Mouse (Mus musculus): ENCODE data around the gene Il2rb. TPM values are rescaled to one million over a fixed set of nuclear protein-coding genes. Genes with fewer than 3 reads are reported as not detected.

Gene Il2rb
- polyA plus RNA-seq, 1 experiment from 2014 or later = not detected

- WGBS = 84% methylated on average over 10 of the region's 10 CpGs
- ATAC-seq (ENCODE audit: low FRiP score) (no peak), DNase-seq (ENCODE audit: low spot score, missing footprints) (peak; percentile 44)
- Histone ChIP-seq H3K4me3 (ENCODE audit: low read depth, low read length) (no peak overlapping the region), H3K27me3 (ENCODE audit: control insufficient read depth, insufficient read depth, low read length) (peaks cover 11% of the 10 kb centered on the region; the same call in 1 of the 2 replicates), H3K36me3 (ENCODE audit: control insufficient read depth, insufficient read depth, low read length) (no peaks in the 10 kb centered on the region), H3K9me3 (ENCODE audit: control insufficient read depth, low read length) (no peaks in the 10 kb centered on the region), H3K4me1 (ENCODE audit: control insufficient read depth, insufficient read depth, low read length) (peaks cover 25% of the 10 kb centered on the region), H3K9ac (ENCODE audit: low read length) (no peak overlapping the region), H3K4me2 (no peak overlapping the region), H3K27ac (ENCODE audit: low read depth, low read length) (no peak overlapping the region)
Measured at GRCm38 (mm10) chr15:78533346-78533835, 38.3 kb upstream of the Il2rb start.

DNA sequence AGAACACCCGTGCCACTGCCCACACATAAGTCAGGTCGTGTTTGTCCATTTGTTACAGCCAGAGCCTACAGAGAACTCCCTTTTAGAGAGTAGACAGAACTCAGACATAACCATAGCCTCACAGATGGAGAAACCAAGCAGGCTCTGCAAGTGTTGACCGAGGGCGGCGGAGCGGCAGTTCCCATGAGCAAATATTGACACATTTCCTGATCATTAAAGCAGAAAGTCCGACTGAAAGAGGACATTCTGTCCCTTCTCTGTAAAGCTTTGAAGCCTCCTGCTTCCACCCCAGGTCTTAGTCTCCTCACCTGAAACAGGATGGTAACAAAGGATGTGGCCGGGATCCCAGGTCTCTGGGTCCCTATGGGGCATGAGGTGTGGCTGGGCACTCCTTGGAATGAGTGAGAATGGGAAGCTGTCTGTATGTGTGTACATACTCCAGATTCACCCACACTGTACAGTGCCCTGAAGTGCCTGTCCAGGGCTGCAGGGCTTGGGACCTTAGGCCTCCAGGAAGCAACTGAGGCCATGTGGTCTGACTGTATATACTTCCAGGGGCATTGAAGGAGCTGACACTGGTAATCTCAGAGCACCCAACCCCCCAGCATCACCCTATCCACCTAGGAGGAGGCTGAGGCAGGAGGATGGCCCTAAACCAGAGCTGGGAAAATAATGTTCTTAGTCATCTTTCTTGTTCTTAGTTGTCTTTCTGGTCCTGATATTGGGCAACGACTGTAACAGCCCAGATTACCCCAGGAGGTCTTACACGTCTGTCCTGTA is 37.7 kb upstream of the Il2rb start:
- H3K4me1 ChIP-seq (ENCODE audit: control insufficient read depth, insufficient read depth, low read length) = peaks cover 25% of the 10 kb centered on the region
- no peak overlapping the region for H3K27ac ChIP-seq (ENCODE audit: low read depth, low read length)
- H3K4me2 ChIP-seq = no peak overlapping the region
- ATAC-seq (ENCODE audit: low FRiP score) (no peak), DNase-seq (ENCODE audit: low spot score, missing footprints) (peak; percentile 76)
- H3K27me3 ChIP-seq (ENCODE audit: control insufficient read depth, insufficient read depth, low read length) = peaks cover 11% of the 10 kb centered on the region; the same call in 1 of the 2 replicates
- H3K36me3 ChIP-seq (ENCODE audit: control insufficient read depth, insufficient read depth, low read length) = no peaks in the 10 kb centered on the region
- H3K9ac ChIP-seq (ENCODE audit: low read length) = peak overlapping the region; percentile 9; the same call in 1 of the 2 replicates
- H3K9me3 ChIP-seq (ENCODE audit: control insufficient read depth, low read length) = no peaks in the 10 kb centered on the region
- 70% methylated on average over 10 of the region's 10 CpGs for WGBS
- no peak overlapping the region for H3K4me3 ChIP-seq (ENCODE audit: low read depth, low read length)

GRCm38 (mm10) chr15:78531901-78532469 is 36.9 kb upstream of the Il2rb start:
- ATAC-seq (ENCODE audit: low FRiP score) = peak; percentile 80
- WGBS = 1% methylated on average over 25 of the region's 25 CpGs

DNA sequence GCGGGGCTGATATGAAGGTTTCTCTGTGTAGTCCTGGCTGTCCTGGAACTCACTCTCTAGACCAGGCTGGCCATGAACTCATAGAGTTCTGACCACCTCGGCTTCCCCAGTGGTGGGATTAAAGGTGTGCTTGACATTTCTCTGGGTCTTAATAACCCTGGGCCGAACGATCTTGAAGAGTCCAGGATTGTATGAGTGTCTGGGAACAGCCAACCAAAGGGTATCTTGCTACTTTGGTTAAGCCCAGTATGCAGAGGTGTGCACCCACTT is 36.3 kb upstream of the Il2rb start:
- DNase-seq (ENCODE audit: low spot score, missing footprints) (peak; percentile 88), ATAC-seq (ENCODE audit: low FRiP score) (peak; percentile 1; the same call in 1 of the 2 replicates)
- 78% methylated on average over 4 of the region's 4 CpGs for WGBS
- Histone ChIP-seq H3K9ac (ENCODE audit: low read length) (peak overlapping the region; percentile 55; the same call in 1 of the 2 replicates), H3K4me3 (ENCODE audit: low read depth, low read length) (peak overlapping the region; percentile 25; the same call in 1 of the 2 replicates), H3K36me3 (ENCODE audit: control insufficient read depth, insufficient read depth, low read length) (no peaks in the 10 kb centered on the region), H3K9me3 (ENCODE audit: control insufficient read depth, low read length) (no peaks in the 10 kb centered on the region), H3K27me3 (ENCODE audit: control insufficient read depth, insufficient read depth, low read length) (peaks cover 11% of the 10 kb centered on the region; the same call in 1 of the 2 replicates), H3K4me1 (ENCODE audit: control insufficient read depth, insufficient read depth, low read length) (peaks cover 25% of the 10 kb centered on the region), H3K4me2 (peak overlapping the region; percentile 46), H3K27ac (ENCODE audit: low read depth, low read length) (no peak overlapping the region)

More at GRCm38 (mm10) chr15:78531901-78532469, 36.9 kb upstream of the Il2rb start:
- peak overlapping the region; percentile 55 for H3K9ac ChIP-seq (ENCODE audit: low read length)
- peak; percentile 100 for DNase-seq (ENCODE audit: low spot score, missing footprints)
- H3K4me1 ChIP-seq (ENCODE audit: control insufficient read depth, insufficient read depth, low read length) = peaks cover 25% of the 10 kb centered on the region
- H3K4me2 ChIP-seq = peak overlapping the region; percentile 46
- H3K36me3 ChIP-seq (ENCODE audit: control insufficient read depth, insufficient read depth, low read length) = no peaks in the 10 kb centered on the region
- H3K27ac ChIP-seq (ENCODE audit: low read depth, low read length) = no peak overlapping the region
- H3K4me3 ChIP-seq (ENCODE audit: low read depth, low read length) = peak overlapping the region; percentile 25
- H3K9me3 ChIP-seq (ENCODE audit: control insufficient read depth, low read length) = no peaks in the 10 kb centered on the region
- peaks cover 11% of the 10 kb centered on the region; the same call in 1 of the 2 replicates for H3K27me3 ChIP-seq (ENCODE audit: control insufficient read depth, insufficient read depth, low read length)

DNA sequence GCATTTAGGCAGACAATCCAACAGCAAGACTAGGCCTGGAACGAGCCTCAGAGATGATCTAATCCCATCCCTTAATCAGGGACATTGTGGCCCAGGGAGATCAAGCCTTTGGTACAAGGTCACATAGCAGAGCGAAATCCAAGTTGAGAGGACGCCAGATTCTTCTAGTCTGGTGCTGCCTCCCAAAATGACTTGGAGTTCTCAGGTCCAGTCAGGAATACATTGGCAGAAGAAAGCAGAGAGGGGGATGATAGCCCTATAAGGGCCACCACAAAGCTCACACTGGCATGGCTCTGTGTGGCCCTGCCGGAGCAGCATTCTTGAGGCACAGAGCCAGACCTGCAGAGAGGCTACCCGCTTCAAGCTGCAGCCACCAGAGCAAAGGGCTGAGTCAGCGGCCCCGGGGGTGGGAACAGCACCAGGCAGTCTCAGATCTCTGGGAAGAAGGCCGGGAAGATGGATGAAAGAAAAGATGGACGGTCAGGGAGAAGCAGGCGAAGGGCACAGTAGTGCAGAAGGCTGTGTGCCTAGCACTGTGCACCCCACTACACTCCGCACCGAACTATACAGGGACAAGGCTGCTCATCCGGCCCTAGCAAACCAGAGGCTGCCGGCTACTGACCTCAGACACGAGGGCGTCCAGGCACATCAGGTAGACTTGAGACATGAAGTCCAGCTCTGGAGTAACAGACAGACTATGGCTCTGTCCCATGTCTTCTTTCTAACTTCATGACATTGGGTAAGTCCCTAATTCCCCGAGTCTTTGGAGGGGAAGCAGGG is 35.8 kb upstream of the Il2rb start, which contains the start of gene C1qtnf6:
TSS of gene C1qtnf6 (minus strand) at position 746 of the 780 bp plus-strand sequence.
- no peak for ATAC-seq (ENCODE audit: low FRiP score)
- Histone ChIP-seq H3K9ac (ENCODE audit: low read length) (peak within 1 kb of the TSS; percentile 55), H3K4me3 (ENCODE audit: low read depth, low read length) (peak within 1 kb of the TSS; percentile 25), H3K27me3 (ENCODE audit: control insufficient read depth, insufficient read depth, low read length) (peaks cover 11% of the 10 kb centered on the region; the same call in 1 of the 2 replicates), H3K36me3 (ENCODE audit: control insufficient read depth, insufficient read depth, low read length) (no peaks in the 10 kb centered on the region), H3K27ac (ENCODE audit: low read depth, low read length) (no peak within 1 kb of the TSS), H3K4me1 (ENCODE audit: control insufficient read depth, insufficient read depth, low read length) (peaks cover 23% of the 10 kb centered on the region), H3K9me3 (ENCODE audit: control insufficient read depth, low read length) (no peaks in the 10 kb centered on the region), H3K4me2 (peak within 1 kb of the TSS; percentile 46)
- DNase-seq (ENCODE audit: low spot score, missing footprints) = peak; percentile 73
- WGBS = 74% methylated on average over 17 of the region's 17 CpGs

- no peak for DNase-seq (ENCODE audit: low spot score, missing footprints)
- H3K36me3 ChIP-seq (ENCODE audit: control insufficient read depth, insufficient read depth, low read length) = no peaks in the 10 kb centered on the region
- peak overlapping the region; percentile 46; the same call in 1 of the 2 replicates for H3K4me2 ChIP-seq
- no peak overlapping the region for H3K4me3 ChIP-seq (ENCODE audit: low read depth, low read length)
- no peak for ATAC-seq (ENCODE audit: low FRiP score)
- H3K9ac ChIP-seq (ENCODE audit: low read length) = peak overlapping the region; percentile 64
- WGBS = 79% methylated on average over 3 of the region's 3 CpGs
- no peaks in the 10 kb centered on the region for H3K9me3 ChIP-seq (ENCODE audit: control insufficient read depth, low read length)
- H3K27me3 ChIP-seq (ENCODE audit: control insufficient read depth, insufficient read depth, low read length) = peaks cover 11% of the 10 kb centered on the region; the same call in 1 of the 2 replicates
- peaks cover 19% of the 10 kb centered on the region for H3K4me1 ChIP-seq (ENCODE audit: control insufficient read depth, insufficient read depth, low read length)
- no peak overlapping the region for H3K27ac ChIP-seq (ENCODE audit: low read depth, low read length)
Measured at GRCm38 (mm10) chr15:78530141-78530540, 35.1 kb upstream of the Il2rb start.

DNA sequence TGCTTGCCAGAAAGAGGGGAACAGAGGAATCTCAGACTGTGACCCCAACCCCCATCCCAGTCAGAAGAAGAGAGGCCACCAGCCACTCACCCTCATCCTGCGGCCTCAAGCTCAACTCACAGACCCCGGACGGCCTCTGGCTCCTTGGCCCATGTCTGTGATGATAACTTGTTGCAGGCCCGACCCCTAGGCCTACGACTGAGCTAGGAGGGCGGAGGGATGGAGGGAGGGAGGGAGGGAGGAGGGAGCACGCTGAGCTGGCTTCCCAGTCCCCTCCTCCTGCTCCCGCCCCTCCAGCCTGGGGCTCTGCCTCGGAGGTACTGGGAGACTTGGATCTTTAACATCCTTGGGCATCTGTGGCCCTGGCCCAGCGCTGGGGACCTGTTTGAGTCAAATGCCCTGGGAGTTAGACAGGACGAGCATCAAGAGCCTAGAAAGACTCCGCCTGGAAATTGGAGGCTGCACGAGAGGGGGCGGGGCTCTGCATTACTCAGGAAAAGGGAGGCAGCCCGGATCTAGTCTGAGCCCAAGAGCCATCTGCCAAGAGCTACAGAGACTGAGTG is 34.4 kb upstream of the Il2rb start:
- H3K27ac ChIP-seq (ENCODE audit: low read depth, low read length) = no peak overlapping the region
- peak overlapping the region; percentile 46 for H3K4me2 ChIP-seq
- H3K4me1 ChIP-seq (ENCODE audit: control insufficient read depth, insufficient read depth, low read length) = peaks cover 19% of the 10 kb centered on the region
- peaks cover 11% of the 10 kb centered on the region; the same call in 1 of the 2 replicates for H3K27me3 ChIP-seq (ENCODE audit: control insufficient read depth, insufficient read depth, low read length)
- H3K4me3 ChIP-seq (ENCODE audit: low read depth, low read length) = peak overlapping the region; percentile 18
- H3K9ac ChIP-seq (ENCODE audit: low read length) = peak overlapping the region; percentile 64
- DNase-seq (ENCODE audit: low spot score, missing footprints) = peak; percentile 95
- H3K9me3 ChIP-seq (ENCODE audit: control insufficient read depth, low read length) = no peaks in the 10 kb centered on the region
- no peaks in the 10 kb centered on the region for H3K36me3 ChIP-seq (ENCODE audit: control insufficient read depth, insufficient read depth, low read length)
- ATAC-seq (ENCODE audit: low FRiP score) = peak; percentile 66
- WGBS = 1% methylated on average over 15 of the region's 15 CpGs

DNA sequence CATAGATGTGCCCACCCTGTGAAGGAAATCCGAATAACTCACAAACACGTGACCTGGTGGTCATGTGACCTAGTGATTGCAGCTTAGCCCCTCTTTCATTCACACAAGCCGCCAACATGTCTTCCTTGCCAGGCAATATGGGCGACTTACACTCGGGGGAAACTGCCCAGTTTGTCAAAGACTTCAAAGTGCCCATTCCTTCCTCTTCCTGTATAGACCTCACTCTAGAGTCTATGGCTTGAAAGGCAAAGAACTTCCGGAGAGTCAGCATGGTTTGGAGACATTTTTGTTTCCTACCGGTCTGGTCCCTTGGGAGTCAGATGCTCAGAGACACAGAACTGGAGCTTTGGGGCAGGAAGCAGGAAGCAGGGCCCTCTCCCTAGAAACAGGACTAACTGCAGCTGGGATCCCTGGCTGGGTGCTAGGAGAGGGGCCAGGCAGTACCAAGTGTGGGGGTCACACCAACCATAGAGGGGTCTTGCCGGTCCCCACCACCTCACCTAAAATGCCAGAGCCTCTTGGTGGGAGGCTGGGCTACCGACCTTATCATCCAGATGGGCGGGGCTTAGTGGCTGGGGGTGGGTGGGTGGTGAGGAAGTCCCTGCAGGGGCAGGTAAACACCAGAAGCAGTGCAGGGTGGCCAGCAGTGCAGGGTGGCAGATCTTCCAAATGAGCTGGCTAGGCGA is 33.8 kb upstream of the Il2rb start:
- DNase-seq (ENCODE audit: low spot score, missing footprints) (peak; percentile 80), ATAC-seq (ENCODE audit: low FRiP score) (0 out of 2 replicates have a peak, but pooled peaks have one; percentile 0)
- Histone ChIP-seq H3K36me3 (ENCODE audit: control insufficient read depth, insufficient read depth, low read length) (no peaks in the 10 kb centered on the region), H3K9ac (ENCODE audit: low read length) (peak overlapping the region; percentile 64), H3K4me1 (ENCODE audit: control insufficient read depth, insufficient read depth, low read length) (peaks cover 19% of the 10 kb centered on the region), H3K4me2 (peak overlapping the region; percentile 46), H3K4me3 (ENCODE audit: low read depth, low read length) (peak overlapping the region; percentile 18), H3K27ac (ENCODE audit: low read depth, low read length) (no peak overlapping the region), H3K9me3 (ENCODE audit: control insufficient read depth, low read length) (no peaks in the 10 kb centered on the region), H3K27me3 (ENCODE audit: control insufficient read depth, insufficient read depth, low read length) (peaks cover 11% of the 10 kb centered on the region; the same call in 1 of the 2 replicates)
- 54% methylated on average over 11 of the region's 11 CpGs for WGBS
